Mouse (Mus musculus) heart, postnatal 25 days (tissue): ENCODE measurements around the gene Iyd. TPM values are rescaled to one million over a fixed set of nuclear protein-coding genes. Genes with fewer than 3 reads are reported as not detected.
A peak's percentile ranks its signal among the peaks of the same experiment; 100 is the strongest.
"Not testable (repeated sequence)": the region's sequence is repeated elsewhere in the genome, so short reads cannot be mapped to it uniquely, and the experiment has no call there.

Source experiments
- DNase-seq: peaks from one replicate; pipeline ENCODE4 v3.0.0; 2022; ENCODE audit warnings: low spot score
- intact Hi-C: fragments of 180-260 bp; cut with DNase I; formaldehyde crosslinking; loops from one replicate; pipeline ENCODE4 v1.15.1; 2025
- total RNA-seq, 2 experiments: library from RNA; stranded (reverse); gene quantifications; 2 replicates each; pipeline ENCODE4 v1.2.3; 2021

The Iyd gene
- total RNA-seq: under 1 TPM in 1 of 2 experiments, not detected in 1; 0.36 TPM

DNA sequence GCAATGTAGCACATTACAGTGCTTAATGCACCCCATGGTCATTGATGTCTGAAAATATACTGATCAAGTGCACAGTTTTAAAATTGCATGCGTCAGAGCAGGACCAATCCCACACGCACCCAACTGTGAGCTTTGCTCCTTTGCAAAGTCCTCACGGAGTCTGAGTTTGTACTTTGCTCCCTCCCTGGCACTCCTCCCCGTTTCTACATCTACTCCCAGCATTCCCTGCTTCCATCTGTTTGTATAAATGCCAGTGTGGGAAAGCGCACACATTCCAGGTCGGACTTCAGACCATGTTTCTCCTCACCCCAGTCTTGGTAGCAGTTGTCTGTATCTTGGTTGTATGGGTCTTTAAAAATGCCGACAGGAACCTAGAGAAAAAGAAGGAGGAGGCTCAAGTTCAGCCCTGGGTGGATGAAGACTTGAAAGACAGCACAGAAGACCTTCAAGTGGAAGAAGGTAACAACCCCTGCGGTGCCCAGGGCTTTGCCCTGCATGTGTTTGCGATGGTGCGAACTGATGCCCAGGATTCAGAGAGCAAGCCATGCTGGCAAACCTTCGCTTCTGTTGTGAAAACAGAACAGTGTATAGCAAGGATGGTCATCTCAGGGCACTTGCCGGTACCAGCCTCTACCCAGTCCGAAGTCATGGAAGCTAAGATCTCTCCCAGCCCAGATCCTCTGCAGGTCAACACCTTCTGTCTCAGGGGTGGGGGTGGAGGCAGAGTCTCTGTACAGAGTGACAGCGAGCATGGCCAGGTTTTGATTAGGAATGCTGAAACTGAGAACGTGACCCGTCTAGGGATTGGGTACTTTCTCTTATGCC lies at the start of gene Iyd:
Iyd (plus strand) TSS at position 238 of the 825 bp plus-strand sequence.
- no peak for DNase-seq
- intact Hi-C loops: no loop called here

DNA sequence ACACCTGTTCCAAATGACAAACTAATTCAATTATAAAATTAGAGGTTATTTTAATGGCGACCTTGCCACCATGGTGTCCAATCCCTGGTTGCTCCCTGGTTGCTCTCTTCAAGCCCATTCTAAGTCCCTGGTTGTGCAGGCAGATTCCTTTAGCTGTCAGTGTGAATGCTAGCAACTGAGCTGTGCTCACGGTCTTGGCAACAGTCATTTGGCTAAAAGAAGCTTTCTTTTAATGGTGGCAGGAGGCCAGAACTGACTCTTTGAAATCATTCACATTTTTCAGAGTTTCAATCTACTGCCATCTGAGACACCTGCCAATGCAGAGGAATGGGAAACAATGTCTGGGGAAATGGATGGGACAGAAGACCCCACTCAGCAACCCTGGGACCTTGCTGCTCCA lies 43.2 kb upstream of the Iyd start:
- no peak for DNase-seq
- intact Hi-C loops: no loop called here

DNA sequence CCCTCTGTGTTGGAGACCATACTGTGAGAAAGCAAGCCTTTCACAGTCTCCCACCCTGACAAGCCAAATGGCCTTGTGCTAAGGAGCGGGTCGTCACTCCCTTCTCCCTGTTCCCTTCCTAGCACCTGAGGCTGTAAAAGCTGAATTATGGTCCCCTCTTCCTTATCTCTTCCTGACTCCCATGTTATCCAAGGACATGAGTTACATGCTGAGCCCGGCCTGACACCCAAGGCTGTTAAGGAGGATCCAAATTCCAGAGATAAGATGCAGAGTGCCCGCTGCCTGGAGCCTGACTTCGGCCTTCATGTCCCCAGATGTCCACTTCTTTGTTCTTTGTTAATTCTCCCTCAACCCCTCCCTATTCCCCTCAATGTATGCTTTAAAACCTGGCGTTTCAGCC lies 39.2 kb upstream of the Iyd start:
- DNase-seq, intact Hi-C loops: not testable (repeated sequence)

DNA sequence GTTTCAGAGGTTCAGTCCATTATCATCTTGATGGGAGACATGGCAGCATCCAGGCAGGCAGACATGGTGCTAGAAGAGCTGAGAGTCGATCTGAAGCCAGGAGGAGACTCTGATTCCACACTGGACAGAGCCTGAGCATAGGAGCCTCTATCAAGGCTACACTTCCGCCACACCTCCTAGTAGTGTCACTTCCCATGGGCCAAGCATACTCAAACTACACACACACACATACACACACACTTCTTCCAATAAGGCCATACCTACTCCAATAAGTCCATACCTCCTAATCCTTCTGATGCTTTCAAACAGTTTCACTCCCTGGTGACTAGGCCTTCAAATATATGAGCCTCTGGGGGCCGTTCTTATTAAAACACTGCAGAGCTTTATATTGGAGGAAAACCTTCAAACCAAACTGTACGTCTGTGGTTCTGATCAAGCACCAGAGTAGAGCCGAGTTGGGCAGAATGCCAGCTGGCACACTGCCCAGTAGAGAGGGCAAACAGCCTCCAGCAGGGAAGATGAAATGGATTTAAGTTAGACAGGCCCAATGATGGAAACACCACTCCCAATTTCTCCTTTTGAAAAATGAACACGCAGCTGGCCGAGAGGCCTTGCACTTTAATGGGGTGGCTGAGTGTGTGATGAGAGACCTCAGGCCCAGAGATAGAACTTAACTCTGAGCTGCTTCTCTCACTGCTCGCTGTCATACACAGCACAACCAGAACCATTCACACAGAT lies 32.4 kb upstream of the Iyd start:
- DNase-seq: no peak
- intact Hi-C loops: no loop called here

DNA sequence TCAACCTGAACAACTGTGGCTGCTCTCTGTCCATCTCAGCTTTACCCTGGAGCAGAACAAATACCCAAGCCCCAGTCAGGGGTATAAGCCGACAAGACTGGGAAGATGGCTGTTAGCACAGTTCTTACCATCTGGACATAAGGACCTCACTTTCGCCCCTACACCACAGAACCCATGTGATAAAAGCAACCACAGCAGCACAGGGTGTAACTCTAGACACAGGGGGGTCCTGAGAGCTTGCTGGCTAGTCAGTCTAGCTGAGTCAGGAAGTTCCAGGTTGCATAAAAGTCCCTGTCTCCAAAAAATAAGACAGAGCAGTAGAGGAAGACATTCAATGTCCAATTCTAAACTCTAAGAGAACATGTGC lies 31.8 kb upstream of the Iyd start:
- DNase-seq: no peak
- intact Hi-C loops: no loop called here

DNA sequence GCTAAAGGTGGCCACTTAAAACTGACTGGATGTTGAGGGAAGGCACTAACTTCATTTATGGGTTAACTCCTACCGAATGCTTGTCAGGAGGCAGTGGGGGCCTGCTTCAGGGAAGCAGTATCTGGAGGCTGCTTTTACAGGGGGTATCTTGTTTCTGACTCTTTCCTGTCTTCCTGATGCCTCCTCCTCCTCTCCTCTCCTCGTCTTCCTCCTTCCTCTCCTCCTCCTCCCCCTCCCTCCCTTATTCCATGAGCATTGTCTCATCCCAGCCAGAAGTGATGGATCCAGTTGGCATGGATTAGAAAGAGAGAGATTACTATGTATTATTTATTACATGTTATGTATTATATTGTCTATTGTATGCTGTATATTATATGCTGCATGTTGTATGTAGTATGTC lies 31.3 kb upstream of the Iyd start:
- intact Hi-C loops: no loop called here
- no peak for DNase-seq

DNA sequence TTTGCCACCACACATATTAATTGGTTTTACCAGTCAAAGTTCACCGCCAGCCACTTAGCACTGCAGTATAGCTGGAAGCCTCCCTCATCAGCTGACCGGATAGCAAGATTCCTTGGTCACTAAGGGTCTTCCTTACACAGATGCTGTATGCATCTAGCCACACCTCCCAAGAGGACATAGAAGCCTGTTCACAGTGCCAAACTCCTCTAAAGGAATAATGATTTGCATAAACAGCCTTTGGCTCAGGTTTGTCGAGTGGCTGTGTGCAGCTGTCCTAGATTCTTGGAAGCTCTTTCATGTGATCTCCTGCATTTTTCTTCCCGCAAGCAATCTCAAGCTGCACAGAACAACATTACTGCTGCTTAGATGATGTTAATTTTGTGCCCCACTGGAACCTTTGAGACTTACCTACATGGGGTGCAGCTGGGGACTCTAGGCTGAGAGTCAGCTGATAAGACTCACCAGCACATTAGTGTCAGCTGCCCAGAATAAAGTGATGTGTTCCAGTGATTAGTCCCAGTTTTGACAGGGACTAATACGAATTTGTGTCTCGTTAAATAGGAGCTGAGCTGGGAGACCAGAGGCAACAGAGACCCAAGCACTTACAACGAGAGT lies 30.3 kb upstream of the Iyd start:
- intact Hi-C loops: no loop called here
- no peak for DNase-seq

DNA sequence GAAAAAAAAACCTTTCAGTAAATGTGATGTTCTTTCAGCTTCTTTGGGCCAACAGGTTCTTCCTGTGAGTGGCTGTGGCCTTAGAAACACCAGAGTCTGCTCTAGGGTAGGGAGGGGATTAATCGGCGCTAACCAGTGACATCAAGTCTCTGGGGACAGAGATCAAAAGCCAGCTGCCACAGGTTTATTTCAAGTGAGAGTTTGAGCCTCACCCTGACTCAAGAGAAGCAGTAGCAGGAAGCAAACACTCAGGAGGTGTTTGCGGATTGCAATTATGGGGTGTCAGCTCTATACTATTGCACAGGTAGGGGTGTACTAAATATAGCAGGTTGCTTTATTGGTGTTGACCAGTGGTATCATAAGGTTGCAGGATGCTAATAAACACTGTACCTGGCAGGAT lies 29.6 kb upstream of the Iyd start:
- no peak for DNase-seq
- intact Hi-C loops: no loop called here

DNA sequence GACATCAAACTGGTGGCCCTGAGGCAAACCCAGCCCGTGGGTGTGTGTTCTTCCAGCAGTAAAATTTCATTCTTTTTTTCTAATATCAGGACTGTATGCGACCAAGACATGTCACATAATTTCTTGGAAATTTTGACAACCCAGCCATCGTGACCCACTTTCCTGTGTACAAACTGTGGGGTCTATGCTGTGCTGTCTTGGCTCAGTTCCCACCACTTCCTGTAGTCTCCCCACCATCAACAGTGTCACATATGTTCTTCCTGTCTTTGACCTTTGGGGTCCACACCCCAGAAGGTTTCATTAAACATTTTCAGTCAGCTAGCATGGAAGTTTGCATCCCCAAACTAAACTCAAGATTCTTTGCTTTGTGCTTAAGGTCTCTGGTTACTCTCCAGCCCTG lies 28.6 kb upstream of the Iyd start:
- intact Hi-C loops: no loop called here
- no peak for DNase-seq

DNA sequence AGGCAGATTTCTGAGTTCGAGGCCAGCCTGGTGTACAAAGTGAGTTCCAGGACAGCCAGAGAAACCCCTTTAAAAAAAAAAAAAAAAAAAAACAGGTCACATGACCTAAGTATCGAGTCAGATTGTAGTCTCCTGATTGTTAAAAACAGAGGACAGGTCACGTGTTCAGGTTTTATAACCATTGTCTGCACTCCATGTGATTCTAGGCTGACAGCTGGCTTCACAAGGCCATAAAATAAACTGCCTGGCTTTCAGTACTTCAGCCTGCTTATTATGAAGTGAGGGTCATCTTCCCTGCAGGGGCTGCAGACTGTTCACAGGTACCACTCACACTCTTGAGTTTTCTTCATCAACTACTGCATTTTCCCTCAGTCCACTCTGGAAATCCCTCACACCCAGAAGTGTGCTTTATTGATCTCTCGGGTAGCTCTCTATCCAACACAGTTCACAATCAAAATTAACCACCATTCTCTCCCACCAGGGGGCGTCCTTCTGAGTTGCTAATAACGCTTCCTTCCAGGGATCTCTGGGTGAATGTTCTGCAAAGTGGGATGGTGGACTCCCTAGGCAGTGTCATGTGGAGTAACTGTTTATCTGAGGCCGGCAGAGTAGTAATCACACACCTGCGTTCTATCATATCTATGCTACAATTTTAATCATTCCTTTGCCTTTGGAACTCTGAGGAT lies 27.3 kb upstream of the Iyd start:
- intact Hi-C loops: no loop called here

DNA sequence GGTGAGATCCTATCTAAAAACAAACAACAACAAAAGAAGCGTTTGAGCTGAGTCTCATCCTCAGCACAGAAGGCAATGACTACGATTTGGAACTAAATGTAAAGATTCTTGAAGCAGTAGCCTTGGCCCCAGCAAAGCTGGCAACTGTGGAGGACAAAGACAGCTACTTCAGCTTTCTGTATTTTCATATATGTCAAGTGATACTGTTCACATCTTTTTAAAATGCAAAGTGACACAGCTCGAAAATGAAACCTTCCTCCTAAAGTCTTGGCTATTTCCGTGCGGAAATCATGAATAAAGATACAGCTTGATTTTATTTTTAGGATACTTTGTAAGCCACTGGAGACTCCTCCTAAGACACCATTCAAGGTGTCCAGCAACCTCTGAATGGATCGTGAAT lies 26.1 kb upstream of the Iyd start:
- intact Hi-C loops: no loop called here

More for the DNA sequence above, 27.3 kb upstream of the Iyd start:
- no peak for DNase-seq

DNA sequence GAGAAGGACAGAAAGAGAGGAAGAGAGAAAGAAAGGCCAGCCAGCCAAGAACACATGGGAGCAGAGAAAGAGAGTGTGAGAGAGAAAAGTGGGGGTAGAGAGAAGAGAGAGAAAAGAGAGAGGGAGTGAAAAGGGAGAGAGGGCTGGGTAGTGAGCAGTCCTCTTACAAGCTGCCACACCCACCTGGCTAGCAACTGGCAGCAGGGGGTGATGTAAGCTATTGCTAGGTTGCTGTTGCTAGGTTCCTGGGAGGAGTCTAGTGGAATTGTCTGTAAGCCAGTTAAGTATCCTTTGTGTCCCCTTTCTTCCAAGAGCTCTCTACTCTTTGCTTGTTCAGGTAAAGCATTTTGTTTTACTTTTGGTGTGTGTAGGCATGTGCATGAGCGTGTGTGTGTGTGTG lies 25.4 kb upstream of the Iyd start:
- intact Hi-C loops: no loop called here
- DNase-seq: no peak

More for the DNA sequence above, 26.1 kb upstream of the Iyd start:
- no peak for DNase-seq

DNA sequence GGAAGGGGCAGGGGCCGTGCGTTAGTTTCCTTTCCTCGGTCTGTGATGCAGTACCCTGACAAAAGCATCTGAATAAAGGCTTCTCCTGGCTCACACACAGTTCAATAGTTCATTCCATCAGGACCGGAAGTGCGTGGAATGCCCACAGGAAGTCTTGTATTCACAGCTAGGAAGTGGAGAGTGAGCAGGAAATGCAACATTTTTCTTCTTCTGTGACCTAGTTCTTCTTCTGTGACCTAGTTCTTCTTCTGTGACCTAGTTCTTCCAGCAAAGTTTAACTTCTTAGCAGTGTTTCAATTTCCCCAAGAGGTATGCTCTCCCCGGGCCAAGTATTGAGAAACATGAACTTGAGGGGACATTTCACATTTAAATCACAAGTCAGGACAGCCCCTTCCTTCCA lies 23.6 kb upstream of the Iyd start:
- intact Hi-C loops: no loop called here

DNA sequence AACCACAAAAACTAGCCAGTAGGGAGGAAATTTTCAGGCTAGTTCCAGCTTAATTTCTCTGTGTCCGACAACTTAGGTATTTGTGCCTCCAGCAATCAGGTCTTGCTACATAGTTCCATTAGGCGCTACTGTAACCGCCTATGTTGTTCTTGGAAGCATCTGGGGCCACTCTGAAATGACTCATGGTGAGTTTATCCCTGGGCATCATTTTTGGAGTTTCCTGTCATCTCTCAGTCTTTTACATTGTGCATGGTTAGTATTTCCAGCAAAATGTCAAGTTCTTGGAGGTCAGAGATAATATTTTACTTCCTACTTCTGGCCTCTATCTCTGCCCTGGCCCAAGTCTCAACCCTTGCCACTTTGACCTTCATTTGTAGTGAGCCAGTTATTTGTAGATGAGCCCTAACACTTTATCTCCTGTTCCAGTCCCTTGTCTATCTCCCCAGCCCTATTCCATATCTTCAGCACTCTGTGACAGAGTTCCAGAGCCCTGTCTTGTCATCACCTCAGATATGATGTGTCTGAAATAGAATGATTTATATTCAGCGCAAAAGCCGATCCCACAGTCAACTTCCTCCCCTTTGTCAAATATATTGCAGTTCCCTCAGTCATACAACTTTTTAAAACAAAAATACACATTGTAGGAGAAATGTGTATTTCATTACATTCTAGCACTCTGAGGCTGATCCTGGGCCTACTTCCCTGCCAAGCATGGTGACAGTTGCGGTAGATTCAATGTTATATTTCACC lies 16.8 kb upstream of the Iyd start:
- intact Hi-C loops: loop anchor here (1.0 to 5.0 kb wide), 3 partner anchors 106 to 186 kb away; no protein-coding TSS in a partner anchor
- DNase-seq: no peak

More for the DNA sequence above, 23.6 kb upstream of the Iyd start:
- DNase-seq: no peak

DNA sequence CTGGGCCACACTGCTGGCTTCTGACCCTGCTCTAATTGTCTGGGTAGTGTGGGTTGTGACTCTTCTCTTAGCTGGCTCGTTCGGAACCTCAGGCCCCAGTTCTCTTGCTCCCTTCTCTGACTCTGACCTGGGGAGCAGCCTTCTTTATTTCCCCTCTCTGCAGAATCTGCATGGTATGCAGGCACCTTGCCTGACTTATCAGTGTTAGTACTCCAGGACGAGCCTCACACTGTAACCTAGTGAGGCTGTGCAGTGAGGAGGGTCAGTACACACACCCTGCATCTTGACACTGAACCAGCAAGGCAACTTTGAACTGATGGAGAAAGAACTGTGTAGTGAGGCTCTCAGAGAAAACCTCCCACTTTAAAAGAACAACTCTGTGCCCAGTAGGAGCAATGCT lies 15.5 kb upstream of the Iyd start:
- intact Hi-C loops: loop anchor here (5.0 kb wide), 1 partner anchor 107 kb away; no protein-coding TSS in a partner anchor
- no peak for DNase-seq

DNA sequence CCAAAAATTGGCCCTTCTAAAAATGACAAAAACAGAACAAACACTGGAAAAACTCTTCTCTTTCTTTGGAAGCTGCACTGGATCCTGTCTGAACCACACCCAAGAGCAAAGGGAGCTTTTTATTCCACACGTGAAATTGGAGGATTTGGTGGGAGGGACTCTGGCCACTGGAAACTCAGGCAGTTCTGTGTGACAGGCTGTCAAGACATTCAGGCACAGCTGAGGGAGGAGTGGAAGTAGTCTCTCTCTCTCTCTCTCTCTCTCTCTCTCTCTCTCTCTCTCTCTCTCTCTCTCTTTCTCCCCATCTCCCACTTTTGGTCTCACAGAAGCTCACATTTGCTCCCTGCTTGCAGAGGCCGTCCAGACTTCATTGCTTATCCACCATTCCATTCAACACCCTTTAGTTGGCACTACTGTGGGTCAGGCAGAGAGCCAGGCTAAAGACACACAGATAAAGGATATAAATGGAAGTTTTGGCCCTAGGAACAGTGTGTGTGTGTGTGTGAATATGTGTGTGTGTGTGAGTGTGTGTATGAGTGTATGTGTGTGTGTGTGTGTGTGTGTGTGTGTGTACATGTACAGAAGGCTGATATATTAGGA lies 14.5 kb upstream of the Iyd start:
- intact Hi-C loops: no loop called here
- DNase-seq: peak; percentile 20

DNA sequence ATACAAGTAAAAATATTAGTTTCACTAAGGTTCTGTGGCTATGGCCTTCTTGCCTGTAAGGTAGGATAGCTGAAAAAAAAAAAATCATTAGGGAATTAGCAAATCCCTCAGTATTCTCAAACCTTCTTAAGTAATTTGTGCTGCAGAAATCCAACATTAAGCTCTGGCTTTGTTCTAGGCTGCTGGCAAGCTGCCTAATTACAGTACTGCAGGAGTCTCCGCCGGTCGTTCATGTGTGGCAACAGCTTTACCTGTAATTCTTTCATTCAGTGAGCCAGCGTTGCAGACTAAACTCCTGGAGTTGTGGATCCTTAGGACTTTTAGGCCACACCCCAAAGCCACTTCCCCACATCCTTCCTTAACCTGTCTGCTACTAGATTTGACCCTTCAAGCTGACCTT lies 10.2 kb upstream of the Iyd start:
- no peak for DNase-seq
- intact Hi-C loops: loop anchor here (10.0 kb wide), 1 partner anchor 815 kb away; no protein-coding TSS in a partner anchor

DNA sequence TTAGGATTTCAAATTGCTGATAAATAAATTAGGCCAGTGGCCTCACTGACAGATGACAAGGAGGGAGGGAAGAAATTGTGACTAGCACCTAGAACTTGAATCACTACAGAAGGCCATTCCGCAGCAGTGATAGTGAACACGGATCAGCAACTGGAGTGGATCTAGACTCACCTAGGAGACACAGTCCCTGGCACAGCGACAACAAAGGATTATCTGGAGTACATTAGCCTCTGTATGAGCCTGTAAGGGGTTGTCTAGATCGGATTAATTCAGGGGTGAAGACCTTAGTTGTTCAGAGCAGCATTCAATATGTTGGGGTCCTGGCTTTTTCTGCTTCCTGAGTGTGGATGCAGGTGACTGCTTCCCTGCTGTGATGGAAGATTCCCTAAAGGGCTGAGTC lies 9.4 kb upstream of the Iyd start:
- DNase-seq: no peak
- intact Hi-C loops: loop anchor here (1.0 to 10.0 kb wide), 2 partner anchors 197 to 814 kb away; no protein-coding TSS in a partner anchor

DNA sequence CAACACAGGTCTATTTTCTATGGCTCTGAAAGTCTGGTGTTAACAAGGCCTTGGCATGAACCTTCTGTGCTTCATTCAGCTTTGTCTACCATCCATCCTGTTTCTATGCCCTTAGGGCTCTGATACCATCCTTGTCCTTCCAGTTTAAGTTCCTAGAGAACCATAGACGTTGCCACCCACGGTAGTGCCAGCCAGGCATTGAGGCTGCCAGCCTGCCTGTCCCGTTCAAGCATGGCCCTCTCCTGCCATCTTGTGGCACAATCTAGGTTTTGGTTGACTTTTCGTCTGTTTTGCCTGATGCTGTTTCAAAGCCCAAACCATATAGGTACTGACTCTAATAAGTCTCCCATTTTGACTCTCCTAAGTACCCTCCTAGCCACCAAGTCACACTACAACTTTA lies 8.7 kb upstream of the Iyd start:
- intact Hi-C loops: loop anchor here (1.0 to 10.0 kb wide), 2 partner anchors 198 to 813 kb away; no protein-coding TSS in a partner anchor
- no peak for DNase-seq
